Mouse (Mus musculus) lung, postnatal 10 days (tissue): ENCODE data around the gene Gramd4.
A peak's percentile ranks its signal among the peaks of the same experiment; 100 is the strongest.

Source experiments
- DNase-seq: peaks from one replicate; pipeline ENCODE4 v3.0.0; 2021

The Gramd4 gene

GRCm38 (mm10) chr15:86185689-86186569 lies 128.4 kb downstream of the Gramd4 start, which contains the start of gene Cerk:
Gene Cerk (minus strand): TSS chr15:86186141.
- DNase-seq = peak; percentile 85

DNA sequence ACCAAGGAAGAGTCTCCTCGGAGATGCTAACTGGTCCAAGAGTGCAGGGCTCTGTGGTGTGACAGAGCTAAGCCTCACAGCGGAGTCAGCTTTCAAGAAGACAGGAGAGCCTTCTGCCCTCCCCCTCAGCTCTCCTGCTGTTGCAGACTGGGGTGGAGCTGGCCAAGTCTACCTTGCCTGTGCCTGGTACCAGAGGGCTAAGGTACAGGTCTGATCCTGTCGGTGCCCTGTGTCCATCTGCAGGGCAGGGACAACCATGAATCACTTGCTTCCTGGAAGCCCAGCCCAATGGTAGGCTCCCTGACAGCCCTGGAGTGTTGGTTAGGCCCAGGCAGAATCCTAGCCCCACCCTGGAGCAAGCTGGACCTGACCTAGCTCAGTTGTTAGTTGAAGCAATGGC lies 129.2 kb downstream of the Gramd4 start:
- DNase-seq = no peak
